Mouse (Mus musculus): ENCODE data around the gene Ccdc24.

- TF ChIP-seq EP300 (IDR thresholded peaks at IDR 0.05; ENCODE audit: low read depth) (no peak), CTCF (IDR thresholded peaks at IDR 0.05; ENCODE audit: low read depth) (no peak)
Observed at GRCm38 (mm10) chr4:117884146-117884545, 11.8 kb upstream of the Ccdc24 start.
